Mouse (Mus musculus): Measurements from ENCODE around the gene Gm29133.

The Gm29133 gene

DNA sequence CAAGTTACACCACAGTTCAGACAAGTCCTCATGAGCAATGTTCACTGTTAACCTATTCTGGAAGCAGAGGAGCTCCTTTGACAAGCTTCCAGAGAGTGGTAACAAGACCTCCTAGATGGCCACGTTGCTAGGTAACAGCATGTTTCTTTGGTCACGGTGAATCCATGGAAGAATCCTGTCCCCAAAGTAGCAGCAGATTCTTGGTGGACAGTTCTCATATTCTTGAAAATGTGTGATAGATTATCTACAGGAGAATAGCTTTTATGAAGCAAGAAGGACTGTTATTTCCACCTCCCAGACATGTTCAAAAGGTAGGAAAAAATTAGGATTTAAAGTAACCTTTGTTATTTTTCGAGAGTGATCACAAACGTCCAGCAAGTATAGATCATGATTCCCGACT lies at the start of gene Gm29133:
Gm29133 (plus strand) TSS at position 301 of the 400 bp plus-strand sequence.
- DNase-seq (ENCODE audit: low spot score): no peak

DNA sequence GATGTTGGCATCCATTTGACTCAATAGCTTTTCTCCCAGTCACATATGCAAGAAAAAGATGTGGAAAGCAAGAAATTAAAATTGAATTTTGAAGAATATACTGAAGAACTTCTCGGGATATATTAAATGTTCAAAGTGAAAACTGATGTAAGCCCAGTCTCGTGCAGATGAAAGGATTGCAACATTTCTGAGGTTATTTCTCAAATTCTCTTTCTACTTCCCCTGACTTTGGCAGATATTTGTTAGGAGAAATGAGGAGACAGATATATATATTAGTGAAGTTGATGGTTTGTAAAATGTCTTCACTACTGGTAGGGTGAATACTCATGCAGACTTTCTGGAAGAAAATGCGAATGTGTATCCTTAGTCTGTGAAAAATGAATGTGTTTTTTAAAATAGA lies 48.9 kb upstream of the Gm29133 start:
- no peak for DNase-seq (ENCODE audit: low spot score)

DNA sequence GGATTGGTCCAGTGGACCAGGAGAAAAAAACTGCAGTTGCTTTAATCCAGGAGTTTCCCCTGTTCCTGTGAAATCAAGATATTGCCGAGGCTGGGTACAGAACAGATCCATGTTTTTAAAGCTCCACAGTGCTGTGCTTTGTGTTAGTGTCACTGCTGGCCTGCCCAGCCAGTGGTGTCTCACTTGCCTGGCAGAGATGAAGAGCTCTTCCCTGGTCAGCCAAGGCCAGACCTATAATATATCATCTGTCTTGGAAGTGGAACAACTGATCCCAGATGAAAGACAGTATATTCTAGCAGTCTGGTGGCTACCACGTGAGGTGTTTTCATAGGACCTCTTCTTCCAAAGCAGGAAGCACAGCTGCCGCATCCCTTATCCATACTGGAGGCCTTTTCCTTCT lies 46.7 kb upstream of the Gm29133 start:
- DNase-seq (ENCODE audit: low spot score): no peak

DNA sequence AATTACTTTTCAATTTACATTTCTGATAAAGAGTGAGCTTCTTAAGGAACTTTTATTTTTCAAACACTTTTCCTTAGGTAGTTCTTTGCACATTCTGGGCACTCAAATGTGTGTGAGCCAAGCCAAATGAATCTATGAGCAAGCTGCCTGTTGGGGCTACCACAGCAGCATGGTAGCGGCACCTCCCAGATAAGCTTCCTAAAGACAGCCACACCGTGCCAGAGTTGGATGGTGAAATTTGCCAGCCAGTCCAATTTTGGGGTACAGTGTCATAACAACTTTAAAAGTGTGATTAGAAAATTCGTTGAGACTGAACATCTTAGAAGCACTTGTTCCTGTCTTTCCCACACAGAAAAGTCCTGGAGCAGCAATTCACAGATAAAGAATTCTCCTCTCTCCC lies 41.5 kb upstream of the Gm29133 start:
- DNase-seq (ENCODE audit: low spot score): no peak

DNA sequence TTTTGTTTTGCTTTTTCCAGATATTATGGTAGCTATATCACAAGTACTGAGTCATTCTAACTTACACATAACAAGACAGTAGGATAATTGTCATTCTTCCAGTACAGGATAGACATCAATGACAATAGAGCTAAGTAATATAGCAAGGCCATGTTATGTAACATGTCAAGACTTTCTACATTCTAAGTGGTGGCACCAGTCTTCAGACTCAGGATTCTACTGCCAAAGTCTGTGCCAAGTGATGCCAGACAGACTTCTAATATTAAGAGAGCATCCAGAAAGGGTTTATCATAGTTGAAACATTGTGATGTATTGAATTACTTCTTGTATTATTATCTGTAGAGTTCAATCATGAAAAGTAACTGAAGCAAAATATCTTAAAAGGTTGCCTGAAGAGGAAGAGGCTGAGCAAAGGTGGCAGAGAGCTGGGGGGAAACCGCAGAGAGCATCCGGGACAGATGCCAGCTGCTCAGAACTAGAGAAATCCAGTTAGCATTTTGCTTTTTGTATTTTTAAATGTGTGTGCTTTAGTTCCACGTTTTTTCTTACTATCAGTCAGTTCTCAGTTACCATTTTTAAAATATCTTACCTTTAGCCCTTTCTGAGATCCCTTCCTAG lies 34.2 kb upstream of the Gm29133 start:
- DNase-seq (ENCODE audit: low spot score): no peak

DNA sequence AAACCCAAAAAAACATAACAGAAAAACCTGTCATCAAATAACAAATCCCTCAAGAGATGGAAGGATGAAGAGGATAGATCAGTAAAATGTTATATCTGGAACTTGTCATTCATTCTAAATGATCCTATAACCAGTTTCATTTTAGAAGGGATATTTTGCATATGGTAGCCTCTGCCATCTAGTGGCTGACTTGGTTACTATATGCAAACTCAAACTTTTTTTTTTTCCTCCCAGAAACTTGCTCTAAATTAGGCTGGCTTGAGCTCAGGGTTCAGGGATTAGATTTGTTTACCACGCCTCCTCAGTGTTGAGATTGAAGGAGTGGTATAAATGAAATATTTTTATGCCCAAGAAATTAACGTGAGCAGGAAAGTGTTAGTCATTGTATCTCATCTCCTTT lies 27.3 kb upstream of the Gm29133 start:
- DNase-seq (ENCODE audit: low spot score): no peak

DNA sequence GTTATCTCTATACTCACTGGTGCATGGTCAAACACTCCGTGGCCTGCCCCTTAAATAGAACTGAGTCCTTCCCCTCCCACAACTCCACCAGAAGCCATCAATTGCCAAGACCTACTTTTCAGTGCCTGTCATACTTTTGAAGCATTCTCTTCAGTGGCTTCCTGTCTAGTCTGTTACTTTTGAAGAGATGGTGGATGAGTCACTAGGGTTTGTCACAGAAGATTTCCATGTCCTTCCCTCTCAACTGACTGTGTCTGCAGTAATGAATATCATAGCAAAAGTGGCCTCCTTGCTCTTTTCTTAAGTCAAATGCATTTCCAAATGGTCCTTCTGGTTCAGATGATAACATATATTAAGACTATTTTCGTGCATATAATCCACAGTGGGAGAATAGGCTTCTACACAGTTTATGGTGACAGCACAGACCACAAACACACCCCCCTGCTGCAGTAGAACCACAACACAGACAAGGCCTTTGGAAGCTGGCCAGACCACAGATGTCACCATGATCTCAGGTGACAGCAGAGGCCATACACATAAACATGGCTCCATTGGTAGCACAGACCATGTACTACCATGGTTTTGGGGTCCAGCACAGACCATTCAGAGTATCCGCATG lies 16.9 kb upstream of the Gm29133 start:
- DNase-seq (ENCODE audit: low spot score): no peak

DNA sequence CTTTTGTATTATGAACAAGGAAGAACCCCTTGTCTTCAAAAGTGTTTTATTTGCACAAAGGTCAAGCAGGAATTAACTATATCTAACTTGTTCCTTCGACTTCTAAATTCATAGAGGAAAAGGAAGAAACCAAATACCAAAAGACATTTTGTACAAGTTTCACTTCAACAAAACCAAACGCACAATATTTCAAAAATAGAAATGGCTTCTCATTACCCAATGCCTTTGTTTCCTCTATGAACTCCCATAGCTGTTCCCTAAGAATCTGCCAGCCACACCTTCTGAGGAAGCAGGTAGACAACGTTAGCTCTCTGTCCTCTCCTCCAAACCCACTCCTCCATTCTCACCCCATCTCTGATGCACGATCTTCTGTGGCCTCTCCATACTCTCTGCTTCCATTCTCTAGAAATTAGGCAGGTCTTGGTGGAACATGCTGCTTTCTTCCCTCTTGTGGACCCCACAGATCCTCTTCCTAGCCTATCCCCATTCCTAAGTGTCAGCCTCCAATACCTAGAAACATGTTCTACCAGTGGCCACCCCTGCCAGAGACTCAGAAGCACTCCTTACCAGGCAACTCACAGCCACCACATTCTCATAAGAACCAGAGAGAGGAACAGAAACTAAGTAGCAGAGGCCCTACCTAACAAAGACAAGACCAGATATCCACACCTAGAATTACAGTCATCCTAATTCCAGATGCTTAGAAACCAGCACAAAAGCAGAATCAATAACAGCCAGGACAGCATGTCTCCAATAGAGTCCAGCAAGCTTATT lies 4.1 kb upstream of the Gm29133 start:
- no peak for DNase-seq (ENCODE audit: low spot score)

DNA sequence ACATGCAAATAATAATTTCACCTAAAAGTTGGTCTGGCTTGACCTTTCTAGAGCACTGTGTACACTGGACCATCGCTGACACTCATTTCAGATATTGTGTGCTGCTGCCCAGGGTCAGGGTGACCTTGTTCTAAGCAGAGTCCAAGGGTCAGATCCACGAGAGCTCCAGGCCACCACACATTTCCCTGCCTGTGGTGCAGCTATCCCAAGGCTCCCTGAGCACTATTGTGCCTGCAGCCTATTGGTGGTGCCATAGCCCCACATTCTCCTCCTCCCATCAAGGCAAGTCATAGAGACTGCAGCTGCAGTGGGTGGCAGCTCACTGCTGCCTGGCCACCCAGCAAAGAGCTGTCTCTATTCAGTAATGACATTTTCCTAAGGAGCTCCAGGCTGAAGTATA lies 2.7 kb upstream of the Gm29133 start:
- DNase-seq (ENCODE audit: low spot score): no peak

DNA sequence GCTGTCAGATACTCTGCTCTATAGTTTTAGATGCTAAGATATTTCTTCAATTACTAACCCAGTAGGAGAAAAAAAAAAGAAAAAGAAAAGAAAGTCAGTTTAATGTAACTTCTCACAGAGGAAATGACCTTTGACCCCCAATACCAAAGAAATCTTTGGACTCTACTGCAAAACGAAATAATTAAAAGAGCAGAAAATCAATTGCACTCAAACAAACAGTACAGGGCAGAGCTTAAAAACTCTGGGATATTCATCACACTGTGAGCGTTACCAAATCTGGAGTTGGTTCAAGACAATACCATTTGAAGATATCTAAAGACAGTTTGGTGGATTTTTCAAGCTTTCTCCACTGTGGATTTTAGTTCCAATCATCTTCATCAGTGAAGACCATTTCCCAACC lies 15.4 kb downstream of the Gm29133 start:
- no peak for DNase-seq (ENCODE audit: low spot score)

DNA sequence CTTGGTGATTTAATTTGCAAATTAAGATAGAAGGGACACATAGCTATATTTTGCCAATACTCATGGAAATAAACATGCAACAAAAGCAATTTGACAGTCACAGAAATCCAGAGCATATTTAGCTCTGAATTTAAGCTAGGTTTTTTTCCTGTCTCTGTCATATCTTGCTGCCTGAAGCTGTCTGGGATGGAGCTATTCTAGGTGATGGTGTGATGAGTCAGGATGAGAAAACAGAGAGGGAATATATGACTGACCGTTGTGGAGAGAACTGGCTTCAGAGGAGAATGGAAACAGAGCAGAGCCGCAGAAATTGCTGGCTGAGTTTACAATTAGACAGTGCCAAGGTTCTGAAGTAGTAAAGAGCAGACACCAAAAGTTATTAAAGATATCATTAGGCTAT lies 26.3 kb downstream of the Gm29133 start:
- DNase-seq (ENCODE audit: low spot score): no peak

DNA sequence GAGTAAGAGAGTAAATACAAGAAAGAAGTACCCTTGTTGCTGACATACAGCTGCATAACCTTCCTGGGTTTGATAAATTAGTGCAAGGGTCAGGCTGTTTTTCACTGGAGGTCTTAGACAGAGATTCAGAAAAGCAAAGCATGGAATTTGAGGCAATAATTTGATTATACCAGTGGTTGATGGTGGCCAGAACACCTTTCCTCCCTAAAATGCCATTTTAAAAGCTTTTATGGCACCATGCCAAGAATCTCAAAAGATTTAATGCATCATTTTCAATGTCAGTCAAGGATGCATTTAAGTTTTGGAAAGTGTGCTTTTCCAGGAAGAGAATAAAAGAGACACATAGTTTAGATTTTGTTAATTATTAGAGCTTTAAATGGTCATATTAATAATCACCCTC lies 60.0 kb downstream of the Gm29133 start:
- no peak for DNase-seq (ENCODE audit: low spot score)

DNA sequence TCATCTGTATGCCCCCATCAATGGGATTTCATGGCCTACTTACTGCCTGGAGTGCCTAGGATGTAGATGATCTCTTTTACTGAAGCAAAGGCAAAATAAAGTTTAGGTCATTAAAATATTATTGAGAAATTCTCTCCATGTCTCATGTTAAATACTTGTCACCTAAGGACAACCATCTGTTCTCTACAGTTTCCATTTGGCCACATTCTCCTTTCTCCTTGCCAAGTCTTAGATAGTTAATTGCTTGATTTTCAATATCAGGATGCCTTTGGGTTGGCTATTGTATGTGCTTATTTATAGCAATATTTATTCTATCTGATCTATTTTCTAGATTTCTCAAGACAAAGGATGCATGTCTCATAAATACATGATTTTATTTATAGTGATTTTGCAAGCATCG lies 75.9 kb downstream of the Gm29133 start:
- no peak for DNase-seq (ENCODE audit: low spot score)

DNA sequence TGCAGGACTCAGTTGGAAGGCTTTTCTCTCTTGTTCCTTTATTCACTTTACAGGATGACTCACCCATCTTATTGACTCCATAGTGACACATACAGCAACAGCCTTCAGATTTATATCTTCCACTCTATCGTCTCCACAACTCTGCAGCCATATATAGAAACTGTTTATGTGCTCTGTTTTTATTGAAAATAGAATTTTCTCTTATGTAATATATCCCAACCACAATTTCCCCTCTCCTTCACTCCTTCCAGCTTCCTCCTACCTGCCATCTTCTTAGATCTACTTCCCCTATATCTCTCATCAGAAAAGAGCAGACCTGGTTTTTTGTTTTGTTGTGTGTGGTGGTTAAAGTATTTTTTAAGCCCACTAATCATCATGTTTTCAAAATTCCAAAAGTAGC lies 76.5 kb downstream of the Gm29133 start:
- DNase-seq (ENCODE audit: low spot score): no peak

DNA sequence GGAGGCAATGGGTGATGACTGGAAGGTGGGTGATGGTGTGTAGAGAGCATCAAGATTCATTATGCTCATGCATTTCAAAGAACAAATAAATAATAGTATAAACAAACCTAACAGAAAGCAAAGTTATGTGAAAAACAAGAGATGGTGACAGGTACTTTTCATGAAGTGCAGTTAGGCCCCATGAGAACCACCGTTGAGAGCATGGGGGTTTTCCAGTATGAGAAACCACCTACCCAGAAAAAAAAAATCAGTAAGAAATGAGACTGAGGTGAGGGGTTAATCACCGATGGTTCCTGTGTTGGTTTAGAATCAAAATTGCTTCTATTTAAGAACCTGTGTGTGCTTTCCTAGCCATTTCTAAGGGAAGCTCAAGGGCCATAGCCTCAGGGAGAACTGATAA lies 86.8 kb downstream of the Gm29133 start:
- DNase-seq (ENCODE audit: low spot score): no peak

DNA sequence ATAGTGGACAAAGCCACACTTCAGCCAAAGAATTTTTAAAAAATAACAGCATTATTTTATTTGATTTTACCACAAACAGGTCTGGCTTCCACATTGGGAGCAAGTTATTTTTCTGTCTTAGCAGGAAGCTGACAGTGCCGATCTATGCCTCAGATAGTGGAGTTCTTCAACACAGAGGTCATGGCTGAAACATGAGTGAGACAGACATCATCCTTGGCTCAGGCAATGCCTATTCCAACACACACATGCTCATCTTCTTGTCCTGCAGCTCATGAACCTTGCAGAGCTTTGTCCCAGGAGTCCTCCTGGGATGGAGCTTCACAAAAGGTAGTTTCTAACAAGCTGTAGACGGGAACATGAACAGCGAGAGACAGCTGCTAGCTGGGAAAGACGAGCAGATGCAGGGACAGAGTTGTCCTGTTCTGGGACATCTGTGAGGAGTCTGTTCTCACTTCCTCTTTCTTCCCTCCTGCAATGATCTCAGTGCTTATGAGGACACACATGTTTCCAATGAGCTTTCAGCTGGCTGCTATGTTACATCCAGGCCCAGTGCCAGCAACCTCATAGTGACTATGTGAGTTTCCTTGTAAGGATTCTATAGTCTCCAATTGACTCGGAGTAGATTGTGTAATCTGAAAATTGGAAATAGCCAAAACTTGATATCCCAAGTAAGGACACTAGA lies 87.4 kb downstream of the Gm29133 start:
- no peak for DNase-seq (ENCODE audit: low spot score)

Measured in urinary bladder, postnatal 10 days (tissue).